Mouse (Mus musculus) telencephalon, adult 2 months (tissue): Measurements from ENCODE around the gene Ripor2.

Experiments used
- DNase-seq: peaks from one replicate; pipeline ENCODE4 v3.0.0-alpha.2; 2011; ENCODE audit warnings: low read depth, low spot score

The Ripor2 gene

GRCm38 (mm10) chr13:24710968-24711367, 129.0 kb downstream of the Ripor2 start:
- DNase-seq = no peak

GRCm38 (mm10) chr13:24712581-24713130, 130.7 kb downstream of the Ripor2 start:
- no peak for DNase-seq

GRCm38 (mm10) chr13:24713434-24714000, 131.5 kb downstream of the Ripor2 start:
- DNase-seq = peak; percentile 62

- no peak for DNase-seq
Measured at GRCm38 (mm10) chr13:24714360-24714885, 132.4 kb downstream of the Ripor2 start.

GRCm38 (mm10) chr13:24715601-24716000, 133.6 kb downstream of the Ripor2 start:
- no peak for DNase-seq

GRCm38 (mm10) chr13:24716441-24716840, 134.5 kb downstream of the Ripor2 start:
- DNase-seq = no peak

- no peak for DNase-seq
Measured at GRCm38 (mm10) chr13:24717677-24718076, 135.7 kb downstream of the Ripor2 start.

- DNase-seq = no peak
Measured at GRCm38 (mm10) chr13:24721502-24721901, 139.5 kb downstream of the Ripor2 start.

GRCm38 (mm10) chr13:24723699-24724394, 141.9 kb downstream of the Ripor2 start:
- DNase-seq = no peak

- DNase-seq = no peak
Measured at GRCm38 (mm10) chr13:24724395-24724759, 142.4 kb downstream of the Ripor2 start.

- DNase-seq = peak; percentile 22
Measured at GRCm38 (mm10) chr13:24729128-24729527, 147.1 kb downstream of the Ripor2 start.

- no peak for DNase-seq
Measured at GRCm38 (mm10) chr13:24734502-24734901, 152.5 kb downstream of the Ripor2 start.

GRCm38 (mm10) chr13:24735608-24736131, 153.7 kb downstream of the Ripor2 start:
- DNase-seq = no peak

- no peak for DNase-seq
Measured at GRCm38 (mm10) chr13:24741028-24741427, 159.0 kb downstream of the Ripor2 start, which contains the start of gene Armh2. TSS of gene Armh2 (plus strand) at chr13:24741232.

- no peak for DNase-seq
Measured at GRCm38 (mm10) chr13:24747823-24748222, 165.8 kb downstream of the Ripor2 start.

- no peak for DNase-seq
Measured at GRCm38 (mm10) chr13:24750807-24751206, 168.8 kb downstream of the Ripor2 start.

GRCm38 (mm10) chr13:24751396-24751795, 169.4 kb downstream of the Ripor2 start:
- DNase-seq = peak; percentile 27

- no peak for DNase-seq
Measured at GRCm38 (mm10) chr13:24756756-24757155, 174.8 kb downstream of the Ripor2 start.

- DNase-seq = no peak
Measured at GRCm38 (mm10) chr13:24757820-24758564, 176.0 kb downstream of the Ripor2 start.

- DNase-seq = no peak
Measured at GRCm38 (mm10) chr13:24759451-24759850, 177.5 kb downstream of the Ripor2 start.

- no peak for DNase-seq
Measured at GRCm38 (mm10) chr13:24760351-24760870, 178.4 kb downstream of the Ripor2 start.

- DNase-seq = no peak
Measured at GRCm38 (mm10) chr13:24761083-24761402, 179.1 kb downstream of the Ripor2 start.
